ENCODE assay signal across 9 mouse cellular contexts in genomic region chr6:64799306-64800001, GRCm38 (mm10).
DNase-seq lines count a peak whose midpoint lies in the region; ATAC-seq lines count a peak whose summit lies in the region.
"Had no signal": no experiment of that assay in that cellular context is flagged by ENCODE, and none has a peak within 500 bp of the region (broad histone marks: within the 10 kb centered on the region; RNA-seq: fewer than 3 reads in every experiment).

No protein-coding gene starts in this region.

- H3K4me1 ChIP-seq in embryonic facial prominence, embryonic 13.5 days, result 0 out of 2 replicates have a peak, but pooled peaks cover 2% of the 10 kb centered on the region
- 0 out of 2 replicates have a peak, but pooled peaks cover 6% of the 10 kb centered on the region for H3K4me1 ChIP-seq in hindbrain, embryonic 14.5 days (replicated peaks; ENCODE audit: control insufficient read depth, insufficient read depth, low read length)
- 0 out of 2 replicates have a peak, but pooled peaks cover 4% of the 10 kb centered on the region for H3K4me1 ChIP-seq in neural tube, embryonic 12.5 days

- H3K27me3 ChIP-seq in embryonic facial prominence, embryonic 13.5 days, result peaks cover 8% of the 10 kb centered on the region; the same call in 1 of the 2 replicates
- H3K27me3 ChIP-seq in hindbrain, embryonic 14.5 days (ENCODE audit: control insufficient read depth, insufficient read depth, low read length), result no peaks in the 10 kb centered on the region
- H3K27me3 ChIP-seq in neural tube, embryonic 12.5 days (replicated peaks), result no peaks in the 10 kb centered on the region

- peak overlapping the region; percentile 41 for H3K4me3 ChIP-seq in embryonic facial prominence, embryonic 13.5 days
- H3K4me3 ChIP-seq in hindbrain, embryonic 14.5 days (replicated peaks; ENCODE audit: low read length), result peak overlapping the region; percentile 36
- H3K4me3 ChIP-seq in neural tube, embryonic 12.5 days, result peak overlapping the region; percentile 39

- no peak overlapping the region for H3K27ac ChIP-seq in embryonic facial prominence, embryonic 13.5 days
- H3K27ac ChIP-seq in hindbrain, embryonic 14.5 days, result no peak overlapping the region
- H3K27ac ChIP-seq in neural tube, embryonic 12.5 days, result no peak overlapping the region
- H3K27ac ChIP-seq: liver, embryonic 14.5 days had no signal

- H3K9ac ChIP-seq in embryonic facial prominence, embryonic 13.5 days, result peak overlapping the region; percentile 58; the same call in 1 of the 2 replicates
- peak overlapping the region; percentile 32 for H3K9ac ChIP-seq in hindbrain, embryonic 14.5 days
- H3K9ac ChIP-seq in neural tube, embryonic 12.5 days, result peak overlapping the region; percentile 29
- H3K9ac ChIP-seq: liver, embryonic 14.5 days had no signal

- WGBS in embryonic facial prominence, embryonic 13.5 days, result 5% methylated on average over 22 of the region's 22 CpGs
- 6% methylated on average over 22 of the region's 22 CpGs for WGBS in hindbrain, embryonic 14.5 days
- 7% methylated on average over 22 of the region's 22 CpGs for WGBS in neural tube, embryonic 12.5 days

- no peaks in the 10 kb centered on the region for H3K9me3 ChIP-seq in embryonic facial prominence, embryonic 13.5 days
- H3K9me3 ChIP-seq in hindbrain, embryonic 14.5 days (ENCODE audit: control insufficient read depth, low read length), result no peaks in the 10 kb centered on the region
- H3K9me3 ChIP-seq in neural tube, embryonic 12.5 days, result no peaks in the 10 kb centered on the region

- peak; percentile 4 to 6 for DNase-seq in layer of hippocampus, postnatal 36 days
- DNase-seq in layer of hippocampus, postnatal 25 days (ENCODE audit: extremely low spot score in 1 of 2, low spot score in 1 of 2), result no peak
- DNase-seq in hindbrain, embryonic 14.5 days (ENCODE audit: low spot score), result peak; percentile 63
- no peak for DNase-seq in left cerebral cortex, adult 18-20 months (ENCODE audit: low spot score in 2 of 2)
- DNase-seq in layer of hippocampus, adult 9-10 months (ENCODE audit: low spot score), result no peak
- no peak for DNase-seq in lung, postnatal 14 days

- H3K36me3 ChIP-seq in embryonic facial prominence, embryonic 13.5 days, result no peaks in the 10 kb centered on the region
- no peaks in the 10 kb centered on the region for H3K36me3 ChIP-seq in hindbrain, embryonic 14.5 days (replicated peaks; ENCODE audit: control insufficient read depth, insufficient read depth)
- H3K36me3 ChIP-seq in neural tube, embryonic 12.5 days, result no peaks in the 10 kb centered on the region

- 0 out of 2 replicates have a peak, but pooled peaks have one; percentile 71 for ATAC-seq in embryonic facial prominence, embryonic 13.5 days (ENCODE audit: insufficient number of reproducible peaks, insufficient read depth, low FRiP score, low TSS enrichment, low read depth)
- peak; percentile 87 for ATAC-seq in hindbrain, embryonic 14.5 days (ENCODE audit: low FRiP score)
- peak; percentile 72 for ATAC-seq in neural tube, embryonic 12.5 days (ENCODE audit: low FRiP score, low read depth)

- H3K4me2 ChIP-seq in embryonic facial prominence, embryonic 13.5 days, result peak overlapping the region; percentile 80
- H3K4me2 ChIP-seq in hindbrain, embryonic 14.5 days (replicated peaks), result peak overlapping the region; percentile 65
- peak overlapping the region; percentile 74 for H3K4me2 ChIP-seq in neural tube, embryonic 12.5 days (replicated peaks)

Comparison
In these comparisons a context has a peak if more than half of its experiments do, and no peak if none do; other contexts are left out.
1. DNase-seq: peak in layer of hippocampus, postnatal 36 days (2 of 2) and hindbrain, embryonic 14.5 days (single experiment); none in layer of hippocampus, postnatal 25 days (0 of 2), left cerebral cortex, adult 18-20 months (0 of 2), layer of hippocampus, adult 9-10 months (single experiment) and lung, postnatal 14 days (single experiment).
2. Peak in every context shown above with its lines, with median percentiles within 50 percentile points of each other: ATAC-seq, H3K4me2 ChIP-seq, H3K4me3 ChIP-seq and H3K9ac ChIP-seq.